Mouse (Mus musculus): ENCODE data around the gene Farp1. TPM values are rescaled to one million over a fixed set of nuclear protein-coding genes. Genes with fewer than 3 reads are reported as not detected.
"Not testable (repeated sequence)": the region's sequence is repeated elsewhere in the genome, so short reads cannot be mapped to it uniquely, and the experiment has no call there.

Farp1 gene
- total RNA-seq, 2 experiments from 2014 or later, result 7.1 to 8.7 TPM

GRCm38 (mm10) chr14:121182967-121183366 lies 148.0 kb downstream of the Farp1 start:
- DNase-seq, result no peak

DNA sequence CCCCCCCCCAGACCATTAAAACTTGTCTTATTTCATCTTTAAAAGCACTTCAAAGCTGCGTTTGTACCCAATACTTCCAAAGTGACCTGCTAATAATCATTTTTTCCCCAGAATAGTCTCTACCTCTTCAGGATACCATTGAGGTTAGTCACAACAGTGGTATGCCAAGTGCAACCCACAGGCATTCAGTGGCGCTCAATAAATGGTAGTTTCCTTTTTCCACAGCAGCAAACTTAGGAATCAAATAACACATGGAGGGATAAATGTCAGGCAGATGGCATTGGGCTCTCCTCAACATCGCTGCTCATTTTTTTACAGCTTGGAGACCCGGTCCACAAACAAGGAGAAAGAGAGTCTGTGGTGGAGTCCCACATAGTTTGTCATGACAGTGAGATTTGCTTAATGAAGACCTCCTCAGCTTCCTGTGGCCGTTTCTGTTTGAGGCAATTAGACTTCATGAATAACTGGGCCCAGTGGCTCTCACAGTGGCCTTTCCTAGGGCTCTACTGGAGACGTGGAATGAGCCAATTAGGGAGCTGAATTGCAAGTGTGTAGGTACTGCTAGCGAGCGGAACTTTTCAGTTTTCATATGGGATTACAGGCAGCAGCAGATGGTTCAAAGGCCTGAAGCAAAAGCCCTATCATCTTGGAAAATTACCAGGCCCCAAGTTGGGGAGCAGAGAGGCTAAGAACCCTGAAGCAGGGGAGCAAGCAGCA lies 148.6 kb downstream of the Farp1 start:
- DNase-seq, result no peak

- DNase-seq, result no peak
Measured at GRCm38 (mm10) chr14:121184351-121184750, 149.4 kb downstream of the Farp1 start.

DNA sequence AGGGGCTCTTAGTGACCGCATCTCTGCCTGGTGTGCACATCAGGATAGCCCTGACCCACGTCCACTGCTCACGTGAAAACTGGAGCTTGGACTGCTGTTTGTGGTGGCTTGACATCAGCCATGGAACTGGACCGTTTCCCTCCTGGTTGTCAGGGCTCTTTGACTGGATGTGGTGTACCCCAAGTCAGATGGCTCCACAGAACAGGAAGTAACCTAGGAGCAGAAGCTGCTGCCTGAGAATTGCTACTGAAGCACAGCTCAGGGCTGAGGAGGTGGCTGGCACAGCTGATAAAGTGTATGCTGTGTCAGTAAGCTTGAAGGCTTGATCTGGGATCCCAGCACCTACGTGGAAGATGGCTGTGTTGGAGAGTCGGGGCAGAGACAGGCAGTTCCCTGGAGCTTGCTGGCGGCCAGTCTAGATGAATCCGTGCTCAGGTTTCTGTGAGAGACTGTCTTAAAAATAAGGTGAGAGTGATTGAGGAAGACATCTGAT lies 151.4 kb downstream of the Farp1 start:
- no peak for DNase-seq

DNA sequence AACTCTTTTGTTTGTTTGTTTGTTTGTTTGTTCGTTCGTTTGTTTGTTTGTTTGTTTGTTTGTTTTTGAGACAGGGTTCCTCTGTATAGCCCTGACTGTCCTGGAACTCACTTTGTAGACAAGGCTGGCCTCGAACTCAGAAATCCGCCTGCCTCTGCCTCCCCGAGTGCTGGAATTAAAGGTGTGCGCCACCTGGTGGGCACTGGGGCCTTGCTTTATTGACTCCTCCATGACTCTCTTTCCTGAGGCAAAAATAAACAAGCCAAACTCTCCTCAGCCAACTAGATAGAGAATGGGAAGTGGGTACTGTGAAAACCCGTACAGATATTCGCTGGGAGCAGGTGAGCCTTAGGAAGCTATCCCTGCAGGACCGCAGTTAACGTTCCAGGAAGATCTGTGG lies 154.8 kb downstream of the Farp1 start:
- not testable (repeated sequence) for DNase-seq

- peak; percentile 30 to 32 for DNase-seq
Measured at GRCm38 (mm10) chr14:121190386-121190785, 155.4 kb downstream of the Farp1 start.

GRCm38 (mm10) chr14:121191739-121192138 lies 156.7 kb downstream of the Farp1 start:
- peak; percentile 61 to 69 for DNase-seq

GRCm38 (mm10) chr14:121192394-121192793 lies 157.4 kb downstream of the Farp1 start:
- DNase-seq, result no peak

DNA sequence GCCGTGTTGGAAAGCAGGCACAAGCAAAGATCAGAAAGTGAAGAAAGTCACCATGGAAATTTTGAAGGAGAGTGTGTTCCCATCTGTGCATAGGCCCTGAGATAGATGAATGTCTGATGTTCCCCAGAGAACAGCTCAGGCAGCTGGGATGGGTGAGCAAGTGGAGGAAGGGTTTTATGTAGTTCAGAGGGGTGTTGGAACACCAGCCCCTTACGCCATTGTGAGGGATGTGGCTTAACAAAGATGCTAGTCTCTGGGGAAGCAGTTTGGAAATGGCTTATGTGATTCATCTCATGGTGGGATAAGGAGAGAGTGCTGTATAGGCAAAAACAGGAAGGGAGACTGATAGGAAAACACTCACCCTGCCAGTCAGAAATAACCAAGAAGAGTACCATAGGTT lies 159.0 kb downstream of the Farp1 start:
- peak in 1 of 2 experiments; percentile 39 for DNase-seq

GRCm38 (mm10) chr14:121198915-121199572 lies 164.0 kb downstream of the Farp1 start:
- DNase-seq, result no peak

DNA sequence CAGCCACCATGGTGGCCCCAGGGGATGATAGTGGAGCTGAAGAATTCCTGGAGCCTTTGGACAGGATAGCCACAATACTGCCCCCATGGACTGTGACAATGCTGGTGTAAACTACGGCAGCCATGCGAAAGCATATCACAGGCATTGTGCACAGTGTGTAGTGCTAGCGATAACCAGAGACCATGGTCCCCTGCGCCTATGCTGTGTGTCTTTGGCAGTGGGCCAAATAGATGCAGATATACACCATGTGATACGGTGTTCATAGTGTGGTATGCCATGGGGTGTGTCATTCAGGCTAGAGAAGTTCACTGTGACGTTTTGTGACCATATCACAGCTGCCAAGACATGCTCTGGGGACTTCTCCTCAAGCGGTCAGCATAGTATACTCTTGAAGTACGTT lies 164.8 kb downstream of the Farp1 start:
- DNase-seq, result no peak

- no peak for DNase-seq
Measured at GRCm38 (mm10) chr14:121200353-121200752, 165.4 kb downstream of the Farp1 start.

DNA sequence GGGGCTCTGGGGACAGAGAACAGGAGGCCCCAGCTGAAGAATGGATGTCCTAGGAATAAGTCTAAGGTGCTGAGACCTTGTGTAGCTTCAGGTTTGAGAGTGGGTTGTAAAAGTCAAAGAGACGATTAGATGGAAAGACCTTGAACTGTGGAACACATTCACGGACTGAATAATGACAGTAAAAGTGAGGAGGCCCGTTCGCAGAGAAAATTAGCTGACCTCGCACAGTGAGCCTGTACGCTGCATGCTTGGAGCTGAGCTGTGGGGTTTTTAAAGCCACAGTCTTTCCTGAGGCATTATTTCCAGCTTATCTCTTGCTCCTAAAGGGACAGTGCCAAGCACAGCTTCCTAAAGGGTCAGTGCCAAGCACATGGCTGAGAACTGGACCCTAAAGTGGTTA lies 166.2 kb downstream of the Farp1 start:
- no peak for DNase-seq

DNA sequence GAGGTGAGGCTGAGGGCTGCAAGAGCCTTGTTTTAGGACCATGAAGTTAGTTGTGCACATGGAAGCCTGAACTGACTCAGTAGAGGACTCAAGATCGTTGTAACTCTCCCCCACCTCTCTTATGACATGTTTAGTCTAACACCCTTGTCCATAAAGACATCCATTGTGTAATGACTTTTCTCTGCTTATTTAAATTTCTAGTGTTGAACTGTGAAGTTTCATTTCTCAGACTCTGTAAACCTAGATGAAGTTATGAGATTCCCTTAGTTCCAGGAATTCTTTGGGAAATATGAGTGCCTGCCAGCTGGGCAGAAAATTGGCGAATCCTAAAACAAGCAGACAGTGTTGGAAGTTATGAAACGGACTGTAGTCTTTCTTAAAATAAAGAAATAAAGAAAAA lies 170.5 kb downstream of the Farp1 start:
- DNase-seq, result no peak

DNA sequence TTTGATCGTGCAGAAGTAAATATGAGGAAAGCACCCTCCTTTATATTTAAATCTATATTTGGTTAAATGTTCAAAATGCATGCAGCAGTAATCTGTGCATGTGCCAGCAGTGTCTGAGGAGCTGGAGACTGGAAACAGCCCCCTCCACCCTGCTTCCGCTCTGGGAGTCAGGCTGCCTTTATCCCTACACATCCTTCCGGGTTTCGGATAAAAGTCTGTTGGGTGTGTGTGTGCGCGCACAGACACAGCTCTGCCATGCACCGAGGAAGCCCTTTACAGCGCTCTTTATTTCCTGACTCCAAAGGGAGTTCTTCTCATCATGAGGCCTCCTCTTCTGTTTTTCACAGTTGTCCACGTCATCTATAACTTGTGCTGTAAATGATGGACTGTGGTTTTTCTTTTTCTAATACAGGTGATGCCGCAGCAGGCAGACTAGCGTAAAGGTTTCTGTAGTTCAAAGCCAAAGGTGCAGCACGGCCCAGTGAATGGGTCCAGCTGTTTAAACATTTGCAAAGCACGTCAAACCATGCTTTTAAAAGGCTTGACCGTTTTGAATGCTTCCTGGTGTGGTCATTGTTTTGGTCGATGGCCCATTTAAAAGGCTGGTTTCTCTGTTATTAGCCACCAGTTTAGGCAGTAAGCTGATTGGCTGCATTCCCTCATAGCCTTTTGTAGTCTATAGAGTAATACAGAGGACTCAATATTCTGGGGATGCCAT lies 172.6 kb downstream of the Farp1 start:
- DNase-seq, result no peak

- no peak for DNase-seq
Measured at GRCm38 (mm10) chr14:121208159-121208515, 173.1 kb downstream of the Farp1 start.

GRCm38 (mm10) chr14:121210318-121210717 lies 175.3 kb downstream of the Farp1 start:
- DNase-seq, result peak in 1 of 2 experiments; percentile 16

- DNase-seq, result no peak
Measured at GRCm38 (mm10) chr14:121213650-121214049, 178.7 kb downstream of the Farp1 start.

DNA sequence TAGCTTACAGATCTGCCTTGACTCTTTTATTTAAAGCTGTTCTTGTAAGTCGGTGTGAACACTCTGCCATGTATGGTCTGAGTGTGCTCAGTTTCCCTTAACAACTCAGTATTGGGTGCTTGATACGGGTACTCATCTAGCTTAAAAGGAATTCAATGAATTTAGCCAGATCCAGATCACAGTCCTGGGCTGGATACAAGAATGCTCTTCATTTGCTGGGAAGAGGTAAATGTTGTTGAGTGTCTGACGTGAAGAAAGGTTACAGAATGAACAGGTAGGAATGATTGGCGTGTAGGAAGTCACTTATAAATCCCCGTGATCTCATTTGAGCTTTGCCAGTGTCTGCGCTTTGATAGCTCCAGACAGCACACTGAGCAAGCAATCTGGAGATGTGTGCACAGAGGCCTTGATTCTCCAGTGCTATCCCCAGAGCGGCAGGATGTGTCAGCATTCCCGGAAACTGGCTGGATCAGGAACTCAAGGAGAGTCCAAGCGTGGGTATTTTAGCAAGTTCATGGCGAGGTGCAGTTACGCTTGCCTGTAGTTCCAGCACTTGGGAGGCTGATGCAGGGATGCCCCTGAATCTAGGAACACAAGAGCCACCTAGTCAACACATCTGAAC lies 179.7 kb downstream of the Farp1 start:
- DNase-seq, result no peak

DNA sequence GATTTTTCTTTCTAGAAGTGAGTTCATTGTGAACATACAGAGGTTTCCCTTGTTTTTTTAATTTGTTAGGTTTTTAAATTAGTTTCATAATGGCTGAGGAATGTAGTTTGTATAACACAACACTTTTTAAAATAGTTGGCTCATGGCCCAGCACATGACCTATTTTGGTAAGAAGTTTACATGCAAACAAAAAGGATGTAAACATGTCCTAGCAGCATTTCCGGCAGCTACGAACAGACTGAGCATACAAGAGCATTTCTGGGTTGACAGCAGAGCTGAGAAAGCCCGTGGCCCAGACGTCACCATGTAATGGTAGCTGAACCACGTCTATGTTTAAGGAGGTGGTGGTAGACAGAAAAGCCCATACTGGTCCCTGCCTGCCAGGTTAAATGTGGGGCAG lies 180.8 kb downstream of the Farp1 start:
- DNase-seq, result no peak

- DNase-seq, result no peak
Measured at GRCm38 (mm10) chr14:121216672-121217071, 181.7 kb downstream of the Farp1 start.

DNA sequence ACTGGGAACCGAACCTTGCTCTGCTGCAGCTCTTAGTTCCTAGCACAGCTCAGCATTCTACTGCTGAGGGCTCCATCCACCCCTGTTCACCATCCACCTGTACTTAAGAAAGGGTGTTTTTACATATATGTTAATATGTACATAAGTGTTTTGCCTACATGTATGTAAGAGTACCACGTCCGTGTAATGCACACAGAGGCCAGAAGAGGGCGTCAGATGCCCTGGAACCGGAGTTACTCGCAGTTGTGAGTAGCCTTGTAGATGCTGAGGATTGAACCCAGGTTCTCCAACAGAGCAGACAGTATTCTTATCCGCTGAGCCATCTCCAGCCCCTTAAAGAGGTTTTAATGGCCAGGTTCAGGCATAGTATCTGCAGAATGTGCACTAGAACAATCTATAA lies 183.6 kb downstream of the Farp1 start:
- DNase-seq, result no peak
